Mouse (Mus musculus): ENCODE data around the gene Rab3gap2. TPM values are rescaled to one million over a fixed set of nuclear protein-coding genes. Genes with fewer than 3 reads are reported as not detected.

Rab3gap2 gene
- polyA plus RNA-seq, 1 experiment from 2014 or later = 18.2 TPM

DNA sequence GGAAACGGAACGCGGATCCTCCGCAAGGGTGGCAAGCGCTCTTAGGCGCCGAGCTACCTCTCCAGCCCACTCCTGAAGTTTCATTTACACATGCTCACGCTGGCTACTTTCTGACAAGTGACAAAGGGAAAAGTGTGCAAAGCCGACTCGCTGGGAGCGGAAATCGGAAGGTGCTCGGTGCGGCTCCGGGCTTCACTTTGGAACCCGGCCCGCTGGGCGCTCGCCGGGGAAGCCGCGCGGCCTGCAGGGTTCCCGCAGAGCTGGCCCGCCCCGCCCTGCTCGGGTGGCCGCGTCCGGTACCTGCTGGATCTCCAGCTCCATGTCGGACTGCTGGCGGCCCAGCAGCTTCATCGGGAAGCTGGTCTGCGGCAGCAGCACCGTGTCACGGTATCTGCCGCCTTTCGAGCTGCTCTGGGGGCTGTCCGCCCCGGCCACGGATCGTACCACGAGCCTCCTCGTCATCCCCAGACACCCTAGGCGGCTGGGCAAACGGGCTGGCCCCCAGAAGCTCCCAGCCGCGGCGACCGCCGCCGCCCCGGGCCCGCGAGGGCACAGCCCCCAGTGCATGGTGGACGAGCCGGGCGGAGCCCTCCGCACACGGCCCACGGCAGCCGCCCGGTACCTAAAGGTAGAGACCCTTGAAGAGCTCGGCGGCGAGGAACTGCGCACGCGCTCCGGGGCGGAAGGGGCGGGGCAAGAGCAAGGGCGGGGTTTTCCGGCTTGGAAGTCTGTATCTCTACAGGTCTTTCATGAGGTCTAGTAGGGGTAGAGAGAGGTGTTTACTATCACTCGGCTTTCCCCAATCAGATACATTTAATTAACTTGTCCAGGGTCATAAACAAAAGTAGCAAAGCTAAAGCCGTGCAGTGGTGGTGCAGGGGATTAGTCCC, 125.0 kb downstream of the Rab3gap2 start, which contains the start of gene Iars2:
Gene Iars2 (minus strand): TSS at position 676 of the 890 bp plus-strand sequence.
- Histone ChIP-seq H3K4me2 (ENCODE audit: low read length) (peak within 1 kb of the TSS; percentile 82), H3K9me3 (replicated peaks; ENCODE audit: control insufficient read depth, low read length) (no peaks in the 10 kb centered on the region), H3K4me1 (ENCODE audit: control insufficient read depth, insufficient read depth, low read length) (peaks cover 9% of the 10 kb centered on the region), H3K9ac (ENCODE audit: low read length) (peak within 1 kb of the TSS; percentile 82), H3K4me3 (ENCODE audit: low read depth, low read length) (peak within 1 kb of the TSS; percentile 93), H3K36me3 (ENCODE audit: control insufficient read depth, insufficient read depth, low read length) (peaks cover 25% of the 10 kb centered on the region), H3K27me3 (replicated peaks; ENCODE audit: control insufficient read depth, insufficient read depth, low read length) (no peaks in the 10 kb centered on the region), H3K27ac (ENCODE audit: low read depth, low read length) (peak within 1 kb of the TSS; percentile 81)
- WGBS = under 1% methylated on average over 76 of the region's 76 CpGs
- ATAC-seq (peak; percentile 92), DNase-seq (ENCODE audit: low spot score) (peak; percentile 90)

DNA sequence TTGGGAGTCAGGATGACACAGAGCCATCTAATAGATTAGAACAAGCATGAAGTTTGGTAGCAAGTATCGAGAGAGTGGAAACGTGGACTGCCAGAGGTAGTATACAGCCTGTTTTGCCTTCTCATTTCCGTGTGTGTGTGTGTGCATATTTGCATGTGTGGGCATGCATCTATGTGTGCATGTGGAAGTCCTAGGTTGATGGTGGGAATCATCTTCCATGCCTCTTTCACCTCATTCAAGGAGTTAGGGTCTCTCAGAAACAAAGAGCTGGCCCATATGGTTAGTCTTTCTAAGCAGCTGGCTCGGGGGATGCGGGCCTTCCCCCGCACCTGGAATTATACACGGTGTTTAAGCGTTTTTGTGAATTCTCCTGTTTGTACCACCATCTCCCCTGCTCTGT, 125.9 kb downstream of the Rab3gap2 start:
- Histone ChIP-seq H3K9me3 (replicated peaks; ENCODE audit: control insufficient read depth, low read length) (no peaks in the 10 kb centered on the region), H3K4me1 (ENCODE audit: control insufficient read depth, insufficient read depth, low read length) (peaks cover 9% of the 10 kb centered on the region), H3K27ac (ENCODE audit: low read depth, low read length) (no peak overlapping the region), H3K4me2 (ENCODE audit: low read length) (no peak overlapping the region), H3K27me3 (replicated peaks; ENCODE audit: control insufficient read depth, insufficient read depth, low read length) (no peaks in the 10 kb centered on the region), H3K9ac (ENCODE audit: low read length) (no peak overlapping the region), H3K4me3 (ENCODE audit: low read depth, low read length) (no peak overlapping the region), H3K36me3 (ENCODE audit: control insufficient read depth, insufficient read depth, low read length) (peaks cover 17% of the 10 kb centered on the region)
- DNase-seq (ENCODE audit: low spot score) (no peak), ATAC-seq (no peak)
- WGBS = 93% methylated on average over 8 of the region's 8 CpGs

DNA sequence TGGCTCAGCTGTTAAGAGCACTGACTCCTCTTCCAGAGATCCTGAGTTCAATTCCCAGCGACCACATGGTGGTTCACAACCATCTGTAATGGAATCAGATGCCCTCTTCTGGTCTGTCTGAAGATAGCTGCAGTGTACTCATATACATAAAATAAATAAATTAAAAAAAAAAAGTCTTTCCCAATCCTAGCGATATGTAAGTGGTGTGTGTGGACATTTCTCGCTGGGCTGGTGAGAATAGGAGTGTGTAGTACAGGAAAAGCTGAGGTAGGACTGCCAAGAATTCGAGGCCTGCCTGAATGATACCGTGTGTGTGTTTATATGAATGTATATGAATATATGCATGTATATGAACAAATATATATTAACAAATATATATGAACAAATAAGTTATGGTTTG, 127.4 kb downstream of the Rab3gap2 start:
- 61% methylated on average over 5 of the region's 5 CpGs for WGBS
- Histone ChIP-seq H3K4me2 (ENCODE audit: low read length) (peak overlapping the region; percentile 73), H3K27ac (ENCODE audit: low read depth, low read length) (no peak overlapping the region), H3K27me3 (replicated peaks; ENCODE audit: control insufficient read depth, insufficient read depth, low read length) (no peaks in the 10 kb centered on the region), H3K36me3 (ENCODE audit: control insufficient read depth, insufficient read depth, low read length) (peaks cover 8% of the 10 kb centered on the region; the same call in 1 of the 2 replicates), H3K9me3 (replicated peaks; ENCODE audit: control insufficient read depth, low read length) (no peaks in the 10 kb centered on the region), H3K9ac (ENCODE audit: low read length) (no peak overlapping the region), H3K4me3 (ENCODE audit: low read depth, low read length) (no peak overlapping the region), H3K4me1 (ENCODE audit: control insufficient read depth, insufficient read depth, low read length) (peaks cover 9% of the 10 kb centered on the region)
- DNase-seq (ENCODE audit: low spot score) (no peak), ATAC-seq (no peak)

DNA sequence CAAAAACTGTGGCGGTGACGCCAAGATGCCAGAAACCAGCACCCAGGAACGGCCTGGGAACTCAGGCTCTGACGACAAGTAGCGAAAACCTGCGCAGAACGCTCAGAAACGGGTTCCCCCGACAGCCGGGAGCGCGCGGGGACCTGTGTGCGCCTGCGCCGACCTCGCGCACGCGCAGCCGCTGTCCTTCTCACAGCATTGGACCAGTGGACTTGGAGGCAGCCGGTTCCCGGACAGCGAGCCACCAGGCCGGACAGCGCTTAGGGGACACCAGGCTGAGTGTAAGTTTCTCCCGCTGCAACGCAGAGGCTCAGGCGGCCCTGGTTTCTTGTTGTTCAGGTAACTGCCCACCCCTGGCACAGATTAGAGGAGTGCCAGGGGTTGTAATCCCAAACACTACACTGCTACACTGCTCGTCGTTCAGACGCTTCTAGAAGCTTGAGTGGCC, 128.1 kb downstream of the Rab3gap2 start, which contains the start of gene Bpnt1:
Gene Bpnt1 (plus strand): TSS at position 167 of the 448 bp plus-strand sequence.
- under 1% methylated on average over 28 of the region's 32 CpGs for WGBS
- peak within 1 kb of the TSS; percentile 78 for H3K9ac ChIP-seq (ENCODE audit: low read length)
- peaks cover 2% of the 10 kb centered on the region; the same call in 1 of the 2 replicates for H3K36me3 ChIP-seq (ENCODE audit: control insufficient read depth, insufficient read depth, low read length)
- peak; percentile 97 for DNase-seq (ENCODE audit: low spot score)
- H3K9me3 ChIP-seq (replicated peaks; ENCODE audit: control insufficient read depth, low read length) = no peaks in the 10 kb centered on the region
- peak within 1 kb of the TSS; percentile 73 for H3K4me2 ChIP-seq (ENCODE audit: low read length)
- ATAC-seq = peak; percentile 85
- H3K27ac ChIP-seq (ENCODE audit: low read depth, low read length) = peak within 1 kb of the TSS; percentile 65
- H3K4me3 ChIP-seq (ENCODE audit: low read depth, low read length) = peak within 1 kb of the TSS; percentile 65
- H3K4me1 ChIP-seq (ENCODE audit: control insufficient read depth, insufficient read depth, low read length) = peaks cover 9% of the 10 kb centered on the region
- H3K27me3 ChIP-seq (replicated peaks; ENCODE audit: control insufficient read depth, insufficient read depth, low read length) = no peaks in the 10 kb centered on the region

DNA sequence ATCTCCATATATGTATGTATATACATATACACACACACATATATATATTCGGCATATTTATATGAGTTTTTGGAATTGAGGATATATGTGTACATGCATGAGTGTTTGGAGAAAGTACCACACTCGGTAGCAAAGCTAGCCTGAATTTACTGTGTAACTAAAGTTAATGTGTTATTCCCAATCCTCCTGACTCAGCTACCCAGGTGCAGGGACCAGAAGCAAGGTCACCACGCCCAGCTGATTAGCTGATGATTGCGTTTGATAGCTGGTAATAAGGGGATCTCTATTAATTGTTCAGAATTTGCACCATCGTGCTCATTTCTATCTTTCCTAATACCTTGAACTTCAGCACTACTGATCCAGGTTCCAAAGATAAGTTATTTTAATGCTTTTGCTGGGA, 129.7 kb downstream of the Rab3gap2 start:
- 94% methylated on average over 5 of the region's 5 CpGs for WGBS
- Histone ChIP-seq H3K9ac (ENCODE audit: low read length) (peak overlapping the region; percentile 29; the same call in 1 of the 2 replicates), H3K27me3 (replicated peaks; ENCODE audit: control insufficient read depth, insufficient read depth, low read length) (no peaks in the 10 kb centered on the region)

DNA sequence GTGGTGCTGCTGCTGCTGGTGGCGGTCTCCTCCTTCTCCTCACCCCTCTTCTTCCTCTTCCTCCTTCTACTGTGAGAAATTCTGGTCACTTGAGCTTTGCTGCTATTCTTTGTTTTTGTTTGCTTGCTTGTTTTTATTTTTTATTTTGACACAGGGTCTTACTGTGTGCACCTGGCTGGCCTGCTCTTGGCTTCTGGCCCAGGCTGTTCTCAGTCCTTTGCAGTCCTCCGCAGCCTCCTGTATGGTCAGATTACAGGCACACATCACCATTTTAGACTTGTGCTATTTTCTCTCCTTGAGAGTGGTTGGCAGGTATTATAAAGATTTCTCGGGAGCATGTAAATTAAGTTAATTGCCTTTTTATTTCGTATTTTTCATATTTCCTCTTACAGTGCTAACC, 130.2 kb downstream of the Rab3gap2 start:
- H3K36me3 ChIP-seq (ENCODE audit: control insufficient read depth, insufficient read depth, low read length) = peaks cover 7% of the 10 kb centered on the region; the same call in 1 of the 2 replicates
- 80% methylated on average over 4 of the region's 4 CpGs for WGBS

More for the DNA sequence above, 129.7 kb downstream of the Rab3gap2 start:
- ATAC-seq (no peak), DNase-seq (ENCODE audit: low spot score) (no peak)
- H3K36me3 ChIP-seq (ENCODE audit: control insufficient read depth, insufficient read depth, low read length) = peaks cover 3% of the 10 kb centered on the region; the same call in 1 of the 2 replicates
- no peak overlapping the region for H3K4me3 ChIP-seq (ENCODE audit: low read depth, low read length)
- H3K27ac ChIP-seq (ENCODE audit: low read depth, low read length) = no peak overlapping the region
- H3K9me3 ChIP-seq (replicated peaks; ENCODE audit: control insufficient read depth, low read length) = no peaks in the 10 kb centered on the region
- peaks cover 7% of the 10 kb centered on the region for H3K4me1 ChIP-seq (ENCODE audit: control insufficient read depth, insufficient read depth, low read length)
- no peak overlapping the region for H3K4me2 ChIP-seq (ENCODE audit: low read length)

DNA sequence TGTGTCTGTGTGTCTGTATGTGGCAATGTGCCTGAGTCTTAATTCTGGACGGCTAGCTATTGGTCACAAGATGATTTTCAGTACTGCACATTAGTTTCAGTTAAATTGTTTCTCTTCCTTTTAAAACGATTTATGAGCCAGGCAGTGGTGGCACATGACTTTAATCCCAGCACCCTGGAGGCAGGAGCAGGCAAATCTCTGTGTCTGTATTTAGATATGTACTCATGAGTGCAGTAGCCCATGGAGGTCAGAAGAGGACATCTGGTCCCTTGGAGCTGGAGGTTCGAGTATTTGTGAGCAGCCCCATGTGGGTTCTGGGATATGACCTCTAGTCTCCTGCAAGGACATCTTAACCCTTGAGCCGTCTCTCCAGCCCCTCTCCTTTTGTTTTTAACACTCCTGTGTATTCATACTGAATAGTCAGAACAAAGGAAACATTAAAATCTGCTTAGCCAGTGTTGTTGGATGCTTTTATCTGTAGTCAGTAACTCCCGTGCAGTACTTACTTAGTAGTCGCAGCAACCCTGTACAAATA, 131.4 kb downstream of the Rab3gap2 start:
- Histone ChIP-seq H3K4me1 (ENCODE audit: control insufficient read depth, insufficient read depth, low read length) (peaks cover 7% of the 10 kb centered on the region), H3K27ac (ENCODE audit: low read depth, low read length) (no peak overlapping the region), H3K9me3 (replicated peaks; ENCODE audit: control insufficient read depth, low read length) (no peaks in the 10 kb centered on the region), H3K4me2 (ENCODE audit: low read length) (no peak overlapping the region), H3K9ac (ENCODE audit: low read length) (no peak overlapping the region), H3K27me3 (replicated peaks; ENCODE audit: control insufficient read depth, insufficient read depth, low read length) (no peaks in the 10 kb centered on the region), H3K4me3 (ENCODE audit: low read depth, low read length) (no peak overlapping the region), H3K36me3 (ENCODE audit: control insufficient read depth, insufficient read depth, low read length) (peaks cover 13% of the 10 kb centered on the region; the same call in 1 of the 2 replicates)
- DNase-seq (ENCODE audit: low spot score) (no peak), ATAC-seq (no peak)
- 65% methylated on average over 6 of the region's 6 CpGs for whole genome bisulfite sequencing

More for the DNA sequence above, 130.2 kb downstream of the Rab3gap2 start:
- Histone ChIP-seq H3K9me3 (replicated peaks; ENCODE audit: control insufficient read depth, low read length) (no peaks in the 10 kb centered on the region), H3K4me2 (ENCODE audit: low read length) (no peak overlapping the region), H3K4me1 (ENCODE audit: control insufficient read depth, insufficient read depth, low read length) (peaks cover 7% of the 10 kb centered on the region), H3K27me3 (replicated peaks; ENCODE audit: control insufficient read depth, insufficient read depth, low read length) (no peaks in the 10 kb centered on the region), H3K4me3 (ENCODE audit: low read depth, low read length) (no peak overlapping the region), H3K9ac (ENCODE audit: low read length) (no peak overlapping the region), H3K27ac (ENCODE audit: low read depth, low read length) (no peak overlapping the region)
- ATAC-seq = no peak
- no peak for DNase-seq (ENCODE audit: low spot score)

All from forebrain, embryonic 14.5 days (tissue).